17 mouse cellular contexts compared by ENCODE assay signal in genomic region chr6:121194061-121194955, GRCm38 (mm10). TPM values are rescaled to one million over a fixed set of nuclear protein-coding genes. Genes with fewer than 3 reads are reported as not detected.
A peak's percentile ranks its signal among the peaks of the same experiment; 100 is the strongest.
DNase-seq lines count a peak whose midpoint lies in the region; ATAC-seq and TF ChIP-seq lines count a peak whose summit lies in the region.
"Had no signal": no experiment of that assay in that cellular context is flagged by ENCODE, and none has a peak within 500 bp of the region (broad histone marks: within the 10 kb centered on the region; RNA-seq: fewer than 3 reads in every experiment).

No protein-coding gene starts in this region.

- DNase-seq in forebrain, embryonic 11.5 days (ENCODE audit: low spot score): no peak
- no peak for DNase-seq in forebrain, postnatal 0 days
- no peak for DNase-seq in midbrain, embryonic 14.5 days
- no peak for DNase-seq in embryonic facial prominence, embryonic 11.5 days (ENCODE audit: low spot score)
- DNase-seq in lung, postnatal 14 days: no peak
- no peak for DNase-seq in heart, postnatal 14 days
- DNase-seq: cerebellum, adult 11-12 months; gastrocnemius, postnatal 25 days; layer of hippocampus, adult 9-11 months; left cerebral cortex, postnatal 4 days; lung, embryonic 14.5 days had no signal

- H3K27me3 ChIP-seq in forebrain, embryonic 11.5 days (ENCODE audit: control insufficient read depth, insufficient read depth, low read length): no peaks in the 10 kb centered on the region
- no peaks in the 10 kb centered on the region for H3K27me3 ChIP-seq in forebrain, postnatal 0 days (ENCODE audit: insufficient read depth, low read length)
- no peaks in the 10 kb centered on the region for H3K27me3 ChIP-seq in midbrain, embryonic 13.5 days
- no peaks in the 10 kb centered on the region for H3K27me3 ChIP-seq in midbrain, embryonic 14.5 days (ENCODE audit: control insufficient read depth, insufficient read depth, low read length)
- H3K27me3 ChIP-seq in embryonic facial prominence, embryonic 11.5 days (ENCODE audit: control insufficient read depth, insufficient read depth, low read length): no peaks in the 10 kb centered on the region
- H3K27me3 ChIP-seq in small intestine, adult 2 months (ENCODE audit: control insufficient read depth, insufficient read depth, low read length): no peaks in the 10 kb centered on the region
- H3K27me3 ChIP-seq: forebrain, embryonic 12.5 days; midbrain, embryonic 12.5 days; neural tube, embryonic 12.5 days had no signal

- H3K9ac ChIP-seq in forebrain, embryonic 11.5 days (ENCODE audit: low read length): no peak overlapping the region
- no peak overlapping the region for H3K9ac ChIP-seq in forebrain, postnatal 0 days
- no peak overlapping the region for H3K9ac ChIP-seq in midbrain, embryonic 13.5 days (replicated peaks)
- H3K9ac ChIP-seq in midbrain, embryonic 14.5 days (replicated peaks; ENCODE audit: low read length): no peak overlapping the region
- no peak overlapping the region for H3K9ac ChIP-seq in embryonic facial prominence, embryonic 11.5 days (replicated peaks; ENCODE audit: low read length)
- H3K9ac ChIP-seq: forebrain, embryonic 12.5 days; lung, embryonic 14.5 days; midbrain, embryonic 12.5 days; neural tube, embryonic 12.5 days had no signal

- no peaks in the 10 kb centered on the region for H3K4me1 ChIP-seq in forebrain, embryonic 11.5 days (replicated peaks; ENCODE audit: control insufficient read depth, insufficient read depth, low read length)
- H3K4me1 ChIP-seq in forebrain, postnatal 0 days (ENCODE audit: insufficient read depth): no peaks in the 10 kb centered on the region
- no peaks in the 10 kb centered on the region for H3K4me1 ChIP-seq in midbrain, embryonic 13.5 days (replicated peaks)
- no peaks in the 10 kb centered on the region for H3K4me1 ChIP-seq in midbrain, embryonic 14.5 days (ENCODE audit: control insufficient read depth, insufficient read depth, low read length)
- H3K4me1 ChIP-seq in embryonic facial prominence, embryonic 11.5 days (ENCODE audit: control insufficient read depth, insufficient read depth, low read length): no peaks in the 10 kb centered on the region
- peaks cover 34% of the 10 kb centered on the region; the same call in 1 of the 2 replicates for H3K4me1 ChIP-seq in small intestine, adult 2 months (ENCODE audit: control insufficient read depth, insufficient read depth, insufficient read length, low read length)
- H3K4me1 ChIP-seq: neural tube, embryonic 12.5 days had no signal

- WGBS in forebrain, embryonic 11.5 days: 40% methylated on average over 13 of the region's 13 CpGs
- WGBS in forebrain, postnatal 0 days: 45% methylated on average over 13 of the region's 13 CpGs
- 35% methylated on average over 13 of the region's 13 CpGs for WGBS in midbrain, embryonic 13.5 days
- WGBS in midbrain, embryonic 14.5 days: 32% methylated on average over 13 of the region's 13 CpGs
- 36% methylated on average over 13 of the region's 13 CpGs for WGBS in embryonic facial prominence, embryonic 11.5 days
- 82% methylated on average over 13 of the region's 13 CpGs for WGBS in small intestine, adult 2 months

- no peak overlapping the region for H3K4me3 ChIP-seq in forebrain, embryonic 11.5 days (ENCODE audit: low read depth, low read length)
- no peak overlapping the region for H3K4me3 ChIP-seq in forebrain, postnatal 0 days (ENCODE audit: low read depth, low read length)
- H3K4me3 ChIP-seq in midbrain, embryonic 13.5 days (replicated peaks): no peak overlapping the region
- no peak overlapping the region for H3K4me3 ChIP-seq in midbrain, embryonic 14.5 days (replicated peaks; ENCODE audit: low read depth, low read length)
- H3K4me3 ChIP-seq in embryonic facial prominence, embryonic 11.5 days (ENCODE audit: low read depth, low read length): no peak overlapping the region
- no peak overlapping the region for H3K4me3 ChIP-seq in small intestine, adult 2 months (ENCODE audit: low read depth, low read length)
- H3K4me3 ChIP-seq: forebrain, embryonic 12.5 days; midbrain, embryonic 12.5 days; neural tube, embryonic 12.5 days had no signal

- no peak overlapping the region for H3K4me2 ChIP-seq in forebrain, embryonic 11.5 days (ENCODE audit: low read depth, low read length, severe bottlenecking)
- H3K4me2 ChIP-seq in forebrain, postnatal 0 days (ENCODE audit: low read depth): no peak overlapping the region
- no peak overlapping the region for H3K4me2 ChIP-seq in midbrain, embryonic 13.5 days (replicated peaks)
- H3K4me2 ChIP-seq in midbrain, embryonic 14.5 days (ENCODE audit: low read length): no peak overlapping the region
- no peak overlapping the region for H3K4me2 ChIP-seq in embryonic facial prominence, embryonic 11.5 days (ENCODE audit: low read depth, low read length)
- H3K4me2 ChIP-seq: forebrain, embryonic 12.5 days; lung, embryonic 14.5 days; midbrain, embryonic 12.5 days; neural tube, embryonic 12.5 days had no signal

- no peaks in the 10 kb centered on the region for H3K36me3 ChIP-seq in forebrain, embryonic 11.5 days (ENCODE audit: control insufficient read depth, insufficient read depth, low read length)
- H3K36me3 ChIP-seq in forebrain, postnatal 0 days (ENCODE audit: insufficient read depth): peaks cover 54% of the 10 kb centered on the region
- peaks cover 60% of the 10 kb centered on the region for H3K36me3 ChIP-seq in midbrain, embryonic 13.5 days
- H3K36me3 ChIP-seq in midbrain, embryonic 14.5 days (ENCODE audit: control insufficient read depth, insufficient read depth, low read length): peaks cover 50% of the 10 kb centered on the region
- no peaks in the 10 kb centered on the region for H3K36me3 ChIP-seq in embryonic facial prominence, embryonic 11.5 days (replicated peaks; ENCODE audit: control insufficient read depth, insufficient read depth, low read depth, low read length)
- peaks cover 30% of the 10 kb centered on the region for H3K36me3 ChIP-seq in small intestine, adult 2 months (ENCODE audit: control insufficient read depth, insufficient read depth, low read length)

- intact Hi-C loops in heart, postnatal 14 days (cut with DNase I): loop anchor here (5.0 kb wide), 1 partner anchor 58 kb away; no protein-coding TSS in a partner anchor

- H3K27ac ChIP-seq in forebrain, embryonic 11.5 days (ENCODE audit: low read depth, low read length): no peak overlapping the region
- H3K27ac ChIP-seq in forebrain, postnatal 0 days (ENCODE audit: low read depth, low read length): no peak overlapping the region
- no peak overlapping the region for H3K27ac ChIP-seq in midbrain, embryonic 13.5 days
- H3K27ac ChIP-seq in midbrain, embryonic 14.5 days (replicated peaks; ENCODE audit: low read depth, low read length): no peak overlapping the region
- H3K27ac ChIP-seq in embryonic facial prominence, embryonic 11.5 days (replicated peaks; ENCODE audit: low read depth, low read length): no peak overlapping the region
- H3K27ac ChIP-seq in small intestine, adult 2 months (ENCODE audit: insufficient read depth, low read depth, low read length): peak overlapping the region; percentile 33; the same call in 1 of the 2 replicates
- H3K27ac ChIP-seq: forebrain, embryonic 12.5 days; midbrain, embryonic 12.5 days; neural tube, embryonic 12.5 days had no signal

- TF ChIP-seq POLR2A in small intestine, adult 2 months (IDR thresholded peaks at IDR 0.05; ENCODE audit: low read depth, low read length): no peak

- ATAC-seq in forebrain, embryonic 11.5 days (replicated peaks; ENCODE audit: low FRiP score): 0 out of 2 replicates have a peak, but pooled peaks have one; percentile 12
- ATAC-seq in forebrain, postnatal 0 days: no peak
- peak; percentile 30; the same call in 1 of the 2 replicates for ATAC-seq in midbrain, embryonic 13.5 days
- no peak for ATAC-seq in midbrain, embryonic 14.5 days (ENCODE audit: low FRiP score, low TSS enrichment)
- peak; percentile 24; the same call in 1 of the 2 replicates for ATAC-seq in embryonic facial prominence, embryonic 11.5 days (replicated peaks; ENCODE audit: insufficient number of reproducible peaks, low FRiP score, low TSS enrichment, low read depth)

- no peaks in the 10 kb centered on the region for H3K9me3 ChIP-seq in forebrain, embryonic 11.5 days (ENCODE audit: control insufficient read depth, low read length)
- H3K9me3 ChIP-seq in forebrain, postnatal 0 days (ENCODE audit: low read length): no peaks in the 10 kb centered on the region
- no peaks in the 10 kb centered on the region for H3K9me3 ChIP-seq in midbrain, embryonic 13.5 days
- no peaks in the 10 kb centered on the region for H3K9me3 ChIP-seq in midbrain, embryonic 14.5 days (ENCODE audit: control insufficient read depth, low read length)
- no peaks in the 10 kb centered on the region for H3K9me3 ChIP-seq in embryonic facial prominence, embryonic 11.5 days (replicated peaks; ENCODE audit: control insufficient read depth, low read length)
- H3K9me3 ChIP-seq: forebrain, embryonic 12.5 days; midbrain, embryonic 12.5 days; neural tube, embryonic 12.5 days had no signal

- no peak for TF ChIP-seq CTCF in forebrain, postnatal 0 days (IDR thresholded peaks at IDR 0.05; ENCODE audit: low read depth)
- TF ChIP-seq CTCF in small intestine, adult 2 months (IDR thresholded peaks at IDR 0.05; ENCODE audit: extremely low read depth, insufficient read length, insufficient replicate concordance, low read depth, low read length): no peak

RNA-seq across cellular contexts. Expression of gene Pex26, which starts 10.8 kb away (rescaled TPM):
- 8.7 and 9.0 TPM in 2 replicates for polyA plus RNA-seq in forebrain, embryonic 11.5 days (2014; fragmentation: Nextera tagmentation; extraction: Ambion mirVana)
- 25.9 and 31.0 TPM in 2 replicates for total RNA-seq in forebrain, postnatal 0 days (2014; rRNA removed)
- polyA plus RNA-seq in forebrain, postnatal 0 days (2015; fragmentation: Nextera tagmentation; extraction: Ambion mirVana): 11.1 and 12.3 TPM in 2 replicates
- polyA plus RNA-seq in midbrain, embryonic 13.5 days (2015; fragmentation: Nextera tagmentation; extraction: Ambion mirVana): 13.0 and 14.5 TPM in 2 replicates
- polyA plus RNA-seq in midbrain, embryonic 14.5 days (2014; fragmentation: Nextera tagmentation; extraction: Ambion mirVana): 15.1 and 16.4 TPM in 2 replicates
- polyA plus RNA-seq in embryonic facial prominence, embryonic 11.5 days (2014; fragmentation: Nextera tagmentation; extraction: Ambion mirVana): 7.1 and 7.7 TPM in 2 replicates
- 8.7 and 13.6 TPM in 2 replicates for polyA plus RNA-seq in small intestine, adult 2 months (2012; rRNA removed)
- total RNA-seq in heart, postnatal 14 days (2021): 1 to 10 TPM; 8.1 to 8.4 TPM

RNA-seq across cellular contexts. Expression of gene Tuba8, which starts 16.2 kb away (rescaled TPM):
- polyA plus RNA-seq in forebrain, embryonic 11.5 days (2014; fragmentation: Nextera tagmentation; extraction: Ambion mirVana): 0.35 and 0.39 TPM in 2 replicates
- 0.31 and 0.86 TPM in 2 replicates for total RNA-seq in forebrain, postnatal 0 days (2014; rRNA removed)
- 1.1 and 1.2 TPM in 2 replicates for polyA plus RNA-seq in forebrain, postnatal 0 days (2015; fragmentation: Nextera tagmentation; extraction: Ambion mirVana)
- 0.15 and 0.19 TPM in 2 replicates for polyA plus RNA-seq in midbrain, embryonic 13.5 days (2015; fragmentation: Nextera tagmentation; extraction: Ambion mirVana)
- polyA plus RNA-seq in midbrain, embryonic 14.5 days (2014; fragmentation: Nextera tagmentation; extraction: Ambion mirVana): 0.36 and 0.53 TPM in 2 replicates
- 0.45 and 0.53 TPM in 2 replicates for polyA plus RNA-seq in embryonic facial prominence, embryonic 11.5 days (2014; fragmentation: Nextera tagmentation; extraction: Ambion mirVana)
- 0.18 and 0.25 TPM in 2 replicates for polyA plus RNA-seq in small intestine, adult 2 months (2012; rRNA removed)
- total RNA-seq in heart, postnatal 14 days (2021): 100 to 1,000 TPM in 1 of 2 experiments, 10 to 100 TPM in 1; 78.5 to 115 TPM
- polyA plus RNA-seq: heart, embryonic 14.5 days; midbrain, embryonic 12.5 days had no signal

RNA-seq across cellular contexts. Expression of gene Usp18, which starts 51.4 kb away (rescaled TPM):
- polyA plus RNA-seq in forebrain, embryonic 11.5 days (2014; fragmentation: Nextera tagmentation; extraction: Ambion mirVana): 1.2 and 1.3 TPM in 2 replicates
- 1.7 and 2.5 TPM in 2 replicates for total RNA-seq in forebrain, postnatal 0 days (2014; rRNA removed)
- 3.0 and 3.4 TPM in 2 replicates for polyA plus RNA-seq in forebrain, postnatal 0 days (2015; fragmentation: Nextera tagmentation; extraction: Ambion mirVana)
- 0.89 and 0.98 TPM in 2 replicates for polyA plus RNA-seq in midbrain, embryonic 13.5 days (2015; fragmentation: Nextera tagmentation; extraction: Ambion mirVana)
- polyA plus RNA-seq in midbrain, embryonic 14.5 days (2014; fragmentation: Nextera tagmentation; extraction: Ambion mirVana): 0.65 and 6.2 TPM in 2 replicates
- polyA plus RNA-seq in embryonic facial prominence, embryonic 11.5 days (2014; fragmentation: Nextera tagmentation; extraction: Ambion mirVana): 0.66 and 1.0 TPM in 2 replicates
- 2.3 and 16.9 TPM in 2 replicates for polyA plus RNA-seq in small intestine, adult 2 months (2012; rRNA removed)
- 1 to 10 TPM in 1 of 2 experiments, under 1 TPM in 1; 0.86 to 1.0 TPM for total RNA-seq in heart, postnatal 14 days (2021)
- total RNA-seq: left cerebral cortex, postnatal 4 days had no signal

Comparison
In these comparisons a context has a peak if more than half of its experiments do, and no peak if none do; other contexts are left out.
1. ATAC-seq: peak in forebrain, embryonic 11.5 days (single experiment), midbrain, embryonic 13.5 days (single experiment) and embryonic facial prominence, embryonic 11.5 days (single experiment); none in forebrain, postnatal 0 days (single experiment) and midbrain, embryonic 14.5 days (single experiment).